Mouse (Mus musculus) erythroid progenitor cell, adult 5-6 weeks (primary cell): ENCODE data around the gene Aktip. TPM values are rescaled to one million over a fixed set of nuclear protein-coding genes. Genes with fewer than 3 reads are reported as not detected.

ENCODE experiments used
- ATAC-seq: replicated peaks from 2 replicates; pipeline ENCODE4 v1.8.0; 2016; ENCODE audit warnings: moderate number of reproducible peaks, mild to moderate bottlenecking, moderate TSS enrichment, inconsistent platforms; ENCODE audit not compliant: poor library complexity, low FRiP score, severe bottlenecking
- total RNA-seq, 2 experiments: library from RNA; stranded (forward) in 1 of 2; stranded (reverse) in 1 of 2; fragments of 150-400 nt in 1 of 2; fragments of 186-747, 209-891 nt in 1 of 2; gene quantifications; 2 replicates each; pipeline versions ENCODE4 v1.2.3 to v1.2.4; 2015 to 2017; ENCODE audit warnings: low replicate concordance in 2 of 2

Aktip gene
- total RNA-seq, 2 experiments from 2014 or later, result 0.23 to 3.4 TPM

- peak; percentile 90 for ATAC-seq
Measured at GRCm38 (mm10) chr8:91069834-91070233, 129.9 kb downstream of the Aktip start, which contains the start of gene Rbl2. Gene Rbl2, plus strand, starts transcription at chr8:91070057.

- ATAC-seq, result peak; percentile 47
Measured at GRCm38 (mm10) chr8:91069407-91069806, 130.4 kb downstream of the Aktip start.

GRCm38 (mm10) chr8:91065179-91065578 lies 134.6 kb downstream of the Aktip start:
- no peak for ATAC-seq

Other genes with a start within 250 kb of the Aktip start
- 24.5 and 28.9 TPM in 2 replicates for gene Rbl2, start 129.9 kb downstream of the Aktip start, total RNA-seq (2015; ENCODE audit: low replicate concordance)
- gene Rbl2, start 129.9 kb downstream of the Aktip start, total RNA-seq (2017; ENCODE audit: low replicate concordance), result 20.0 and 28.2 TPM in 2 replicates
- gene Rpgrip1l, start 113.3 kb upstream of the Aktip start, total RNA-seq (2015; ENCODE audit: low replicate concordance), result 10.1 and 47.2 TPM in 2 replicates
- gene Rpgrip1l, start 113.3 kb upstream of the Aktip start, total RNA-seq (2017; ENCODE audit: low replicate concordance), result 11.4 and 11.6 TPM in 2 replicates
- 7.5 and 17.3 TPM in 2 replicates for gene Fto, start 113.5 kb upstream of the Aktip start, total RNA-seq (2015; ENCODE audit: low replicate concordance)
- 7.9 and 16.6 TPM in 2 replicates for gene Fto, start 113.5 kb upstream of the Aktip start, total RNA-seq (2017; ENCODE audit: low replicate concordance)